Mouse (Mus musculus): Measurements from ENCODE around the gene Sox30. TPM values are rescaled to one million over a fixed set of nuclear protein-coding genes. Genes with fewer than 3 reads are reported as not detected.
A peak's percentile ranks its signal among the peaks of the same experiment; 100 is the strongest.

Sox30 gene
- polyA plus RNA-seq, 1 experiment from 2014 or later = 0.17 TPM

- H3K36me3 ChIP-seq = no peaks in the 10 kb centered on the region
- no peak overlapping the region for H3K4me3 ChIP-seq (replicated peaks)
- no peaks in the 10 kb centered on the region for H3K27me3 ChIP-seq (replicated peaks)
- no peaks in the 10 kb centered on the region for H3K9me3 ChIP-seq
- peaks cover 4% of the 10 kb centered on the region; the same call in 1 of the 2 replicates for H3K4me1 ChIP-seq
- WGBS = 93% methylated on average over 4 of the region's 4 CpGs
- H3K27ac ChIP-seq = no peak overlapping the region
- ATAC-seq (ENCODE audit: insufficient read depth, low FRiP score, low read depth) = no peak
- no peak overlapping the region for H3K9ac ChIP-seq
- H3K4me2 ChIP-seq = no peak overlapping the region
Measured at GRCm38 (mm10) chr11:46058916-46059315, 78.8 kb downstream of the Sox30 start.

- peaks cover 10% of the 10 kb centered on the region; the same call in 1 of the 2 replicates for H3K4me1 ChIP-seq
- H3K9ac ChIP-seq = no peak overlapping the region
- WGBS = 65% methylated on average over 8 of the region's 8 CpGs
- no peaks in the 10 kb centered on the region for H3K36me3 ChIP-seq
- no peak for ATAC-seq (ENCODE audit: insufficient read depth, low FRiP score, low read depth)
- no peak overlapping the region for H3K27ac ChIP-seq
- no peaks in the 10 kb centered on the region for H3K9me3 ChIP-seq
- no peaks in the 10 kb centered on the region for H3K27me3 ChIP-seq (replicated peaks)
- no peak overlapping the region for H3K4me2 ChIP-seq
- no peak overlapping the region for H3K4me3 ChIP-seq (replicated peaks)
Measured at GRCm38 (mm10) chr11:46059887-46060650, 80.0 kb downstream of the Sox30 start.

- Histone ChIP-seq H3K4me1 (peaks cover 11% of the 10 kb centered on the region), H3K9ac (no peak overlapping the region), H3K4me3 (replicated peaks) (no peak overlapping the region), H3K4me2 (no peak overlapping the region), H3K36me3 (no peaks in the 10 kb centered on the region), H3K27ac (no peak overlapping the region), H3K9me3 (no peaks in the 10 kb centered on the region), H3K27me3 (replicated peaks) (no peaks in the 10 kb centered on the region)
- WGBS = 66% methylated on average over 5 of the region's 5 CpGs
- no peak for ATAC-seq (ENCODE audit: insufficient read depth, low FRiP score, low read depth)
Measured at GRCm38 (mm10) chr11:46060651-46061020, 80.5 kb downstream of the Sox30 start.

DNA sequence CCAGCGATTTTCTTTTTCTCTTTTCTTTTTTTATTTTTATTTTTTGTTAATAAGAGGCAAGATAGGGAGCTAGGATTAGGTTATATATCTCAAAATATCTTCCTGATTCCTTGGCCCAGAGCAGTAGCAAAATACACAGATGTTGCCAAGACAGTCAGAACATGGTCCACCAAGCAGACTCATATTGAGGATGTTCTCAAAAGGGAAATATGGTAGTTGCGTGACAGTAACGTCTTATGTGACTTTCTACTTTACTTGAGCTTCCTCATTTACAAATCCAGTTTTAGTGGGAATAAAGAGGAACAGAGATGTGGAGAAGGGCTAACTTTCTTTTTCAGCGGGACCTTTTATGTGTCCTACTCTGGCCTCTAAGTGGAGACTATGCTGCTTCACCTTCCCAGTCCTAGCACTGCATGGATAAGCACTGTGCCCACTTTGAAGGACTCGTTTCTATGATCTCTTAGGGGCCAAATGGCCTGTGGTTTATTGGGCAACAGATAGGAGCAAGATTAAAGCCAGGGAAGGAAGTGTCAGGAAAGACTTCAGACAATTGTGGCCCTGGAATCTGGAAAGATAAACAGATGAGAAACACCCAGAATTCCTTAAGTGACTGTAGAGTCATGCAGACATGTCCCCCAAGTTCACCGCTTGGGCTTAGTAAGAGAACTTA is 81.8 kb downstream of the Sox30 start:
- H3K27ac ChIP-seq = peak overlapping the region; percentile 44; the same call in 1 of the 2 replicates
- no peaks in the 10 kb centered on the region for H3K36me3 ChIP-seq
- H3K27me3 ChIP-seq (replicated peaks) = no peaks in the 10 kb centered on the region
- no peaks in the 10 kb centered on the region for H3K9me3 ChIP-seq
- no peak overlapping the region for H3K4me3 ChIP-seq (replicated peaks)
- 64% methylated on average over 6 of the region's 6 CpGs for WGBS
- H3K4me2 ChIP-seq = no peak overlapping the region
- H3K9ac ChIP-seq = no peak overlapping the region
- no peak for ATAC-seq (ENCODE audit: insufficient read depth, low FRiP score, low read depth)
- H3K4me1 ChIP-seq = peaks cover 17% of the 10 kb centered on the region

GRCm38 (mm10) chr11:46062569-46062968 is 82.5 kb downstream of the Sox30 start:
- H3K27ac ChIP-seq = no peak overlapping the region
- H3K36me3 ChIP-seq = no peaks in the 10 kb centered on the region
- 71% methylated on average over 4 of the region's 4 CpGs for WGBS
- H3K9ac ChIP-seq = no peak overlapping the region
- no peaks in the 10 kb centered on the region for H3K27me3 ChIP-seq (replicated peaks)
- ATAC-seq (ENCODE audit: insufficient read depth, low FRiP score, low read depth) = no peak
- H3K4me1 ChIP-seq = peaks cover 17% of the 10 kb centered on the region
- no peak overlapping the region for H3K4me3 ChIP-seq (replicated peaks)
- H3K9me3 ChIP-seq = no peaks in the 10 kb centered on the region
- H3K4me2 ChIP-seq = no peak overlapping the region

DNA sequence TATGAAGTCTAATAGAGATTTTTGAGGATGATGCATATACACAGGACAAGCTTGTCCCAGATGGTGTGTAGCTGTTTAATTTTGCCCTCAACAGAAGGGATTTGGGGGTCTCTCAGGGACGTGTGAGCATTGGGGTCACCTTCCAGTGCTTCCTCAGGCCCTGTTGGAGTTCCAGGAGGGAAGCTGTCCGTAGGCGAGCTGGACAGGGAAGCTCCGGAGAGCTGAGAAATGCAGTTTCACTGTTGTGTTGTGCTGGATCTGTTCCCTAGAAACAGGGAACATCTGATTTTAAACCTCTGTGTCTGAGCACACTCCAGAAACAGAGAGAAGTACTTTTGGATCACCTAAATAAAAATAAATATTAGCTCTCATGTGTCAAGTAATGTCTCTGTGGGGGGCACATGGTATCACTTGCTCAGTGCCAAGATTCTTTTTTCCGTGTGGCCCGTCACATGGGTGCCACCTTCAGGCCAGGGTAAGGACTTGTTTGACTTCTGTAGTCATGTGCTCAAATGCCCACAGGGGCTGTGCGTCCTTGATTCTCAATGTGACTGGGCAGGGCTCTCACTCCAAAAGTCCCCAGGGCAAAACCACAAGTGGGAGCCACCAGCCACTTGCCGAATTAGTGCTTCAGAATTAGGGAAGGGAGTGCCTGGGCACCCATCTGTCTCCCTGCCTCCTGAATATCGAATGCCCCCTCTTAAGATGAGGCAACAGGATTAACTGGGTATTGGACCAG is 83.1 kb downstream of the Sox30 start:
- Histone ChIP-seq H3K36me3 (no peaks in the 10 kb centered on the region), H3K27ac (peak overlapping the region; percentile 28; the same call in 1 of the 2 replicates), H3K9ac (no peak overlapping the region), H3K4me2 (no peak overlapping the region), H3K9me3 (no peaks in the 10 kb centered on the region), H3K4me1 (peaks cover 17% of the 10 kb centered on the region), H3K4me3 (replicated peaks) (no peak overlapping the region), H3K27me3 (replicated peaks) (no peaks in the 10 kb centered on the region)
- 52% methylated on average over 9 of the region's 9 CpGs for WGBS
- ATAC-seq (ENCODE audit: insufficient read depth, low FRiP score, low read depth) = no peak

DNA sequence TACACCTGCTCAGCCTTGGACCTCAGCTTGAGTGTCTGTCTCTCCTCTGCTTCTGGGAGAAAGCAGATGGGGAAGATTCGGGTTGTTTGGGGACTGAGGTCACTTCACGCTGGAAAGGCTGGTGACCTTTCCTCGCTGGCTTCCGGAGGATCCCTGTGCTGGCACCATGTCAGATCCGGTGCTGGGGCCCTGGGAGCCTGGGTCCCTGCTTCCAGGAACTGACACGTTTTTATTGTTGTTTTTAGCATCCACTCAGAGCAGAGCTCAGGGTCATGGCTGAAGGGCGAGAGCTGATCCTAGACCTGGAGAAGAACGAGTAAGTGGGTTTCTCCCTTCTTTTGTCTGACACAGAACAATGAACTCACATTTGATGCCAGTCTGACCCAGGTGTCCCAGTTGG is 84.7 kb downstream of the Sox30 start:
- Histone ChIP-seq H3K27ac (peak overlapping the region; percentile 59), H3K9me3 (no peaks in the 10 kb centered on the region), H3K27me3 (replicated peaks) (no peaks in the 10 kb centered on the region), H3K4me2 (no peak overlapping the region), H3K36me3 (no peaks in the 10 kb centered on the region), H3K9ac (no peak overlapping the region), H3K4me3 (replicated peaks) (no peak overlapping the region), H3K4me1 (peaks cover 22% of the 10 kb centered on the region)
- no peak for ATAC-seq (ENCODE audit: insufficient read depth, low FRiP score, low read depth)
- WGBS = 43% methylated on average over 8 of the region's 8 CpGs

DNA sequence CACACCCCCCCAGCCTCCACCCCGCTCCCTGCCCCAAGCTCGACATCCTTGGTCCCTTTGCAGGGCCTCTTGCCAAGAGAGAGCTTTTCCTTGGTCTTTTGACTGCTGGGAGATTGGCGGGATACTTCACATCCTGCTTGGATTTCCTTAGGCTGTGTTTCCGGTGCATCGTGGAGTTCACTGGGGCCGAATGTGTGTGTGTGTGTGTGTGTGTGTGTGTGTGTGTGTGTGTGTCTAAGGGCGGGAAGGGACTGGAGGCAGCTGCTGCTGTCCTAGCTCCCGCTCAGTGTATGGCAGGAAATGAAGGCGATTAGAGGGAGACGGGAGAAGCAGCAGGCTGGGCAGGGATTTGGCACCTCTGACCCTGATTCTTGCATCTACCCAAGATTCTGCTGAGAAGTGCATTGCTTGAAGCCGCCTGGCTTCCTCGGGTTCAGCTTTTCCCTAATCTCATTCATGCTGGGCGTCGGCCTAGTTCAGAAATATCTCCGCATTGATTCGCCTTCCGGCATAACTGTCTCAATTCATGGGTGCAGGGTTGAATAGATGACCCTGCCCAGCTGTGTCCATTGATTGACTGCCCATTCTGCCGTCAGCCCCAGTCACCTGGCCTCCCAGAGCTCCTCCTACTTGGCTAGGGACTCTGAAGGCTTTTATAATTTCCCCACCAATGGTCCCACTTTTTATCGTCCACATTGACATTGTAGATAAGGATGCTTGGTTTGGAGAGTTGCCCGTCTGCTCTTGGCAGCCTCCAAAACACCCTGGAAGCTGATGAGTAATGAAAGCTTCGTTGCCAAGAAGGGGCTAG is 85.3 kb downstream of the Sox30 start:
- no peaks in the 10 kb centered on the region for H3K27me3 ChIP-seq (replicated peaks)
- no peaks in the 10 kb centered on the region for H3K36me3 ChIP-seq
- H3K9me3 ChIP-seq = no peaks in the 10 kb centered on the region
- H3K4me2 ChIP-seq = 0 out of 2 replicates have a peak overlapping the region, but pooled peaks have one; percentile 8
- ATAC-seq (ENCODE audit: insufficient read depth, low FRiP score, low read depth) = peak; percentile 69
- WGBS = 22% methylated on average over 21 of the region's 21 CpGs
- peaks cover 22% of the 10 kb centered on the region for H3K4me1 ChIP-seq
- H3K9ac ChIP-seq = no peak overlapping the region
- H3K27ac ChIP-seq = peak overlapping the region; percentile 59
- no peak overlapping the region for H3K4me3 ChIP-seq (replicated peaks)

Other genes starting within 250 kb of the Sox30 start
- gene Clint1, start 128.3 kb upstream of the Sox30 start, polyA plus RNA-seq (2015; fragmentation: Nextera tagmentation; extraction: Ambion mirVana) = 82.8 and 86.4 TPM in 2 replicates
- 6.1 and 7.6 TPM in 2 replicates for gene Lsm11, start 35.4 kb upstream of the Sox30 start, polyA plus RNA-seq (2015; fragmentation: Nextera tagmentation; extraction: Ambion mirVana)
- 11.2 and 11.8 TPM in 2 replicates for gene Thg1l, start 24.8 kb upstream of the Sox30 start, polyA plus RNA-seq (2015; fragmentation: Nextera tagmentation; extraction: Ambion mirVana)
- gene Gm12166, start 72.0 kb downstream of the Sox30 start, polyA plus RNA-seq (2015; fragmentation: Nextera tagmentation; extraction: Ambion mirVana) = 5.5 and 11.1 TPM in 2 replicates
- 17.1 and 20.4 TPM in 2 replicates for gene Adam19, start 75.7 kb downstream of the Sox30 start, polyA plus RNA-seq (2015; fragmentation: Nextera tagmentation; extraction: Ambion mirVana)
- gene Nipal4, start 186.2 kb downstream of the Sox30 start, polyA plus RNA-seq (2015; fragmentation: Nextera tagmentation; extraction: Ambion mirVana) = 4.1 and 4.3 TPM in 2 replicates